Mouse (Mus musculus) macrophage (primary cell): ENCODE data around the gene Gnl3l. TPM values are rescaled to one million over a fixed set of nuclear protein-coding genes. Genes with fewer than 3 reads are reported as not detected.

ENCODE experiments used
- H3K27ac ChIP-seq: fragments of 350-480 bp; formaldehyde crosslinking; 2 replicates; pipeline ENCODE4 v1.9.0; 2021
- H3K36me3 ChIP-seq: fragments of 350-480 bp; formaldehyde crosslinking; 2 replicates; pipeline ENCODE4 v1.9.0; 2021; ENCODE audit errors: inconsistent target
- H3K4me3 ChIP-seq: fragments of 350-480 bp; formaldehyde crosslinking; 2 replicates; pipeline ENCODE4 v1.9.0; 2021; ENCODE audit errors: inconsistent target
- H3K79me2 ChIP-seq: fragments of 350-480 bp; formaldehyde crosslinking; 2 replicates; pipeline ENCODE4 v1.9.0; 2021; ENCODE audit errors: inconsistent target
- WGBS: methylation state at CpG from one replicate; pipeline ENCODE4 v1.1.7; 2026; ENCODE audit warnings: inconsistent platforms; ENCODE audit not compliant: missing documents; 5-methylcytosine and 5-hydroxymethylcytosine counted together
- polyA plus RNA-seq: library from polyadenylated mRNA; stranded (reverse); fragments of 250-400 nt; gene quantifications from 3 replicates; pipeline ENCODE4 v1.2.4, GENCODE M21; 2018; ENCODE audit warnings: inconsistent platforms

Gnl3l gene
- polyA plus RNA-seq, 1 experiment from 2014 or later: 8.6 TPM

- no peak overlapping the region for H3K27ac ChIP-seq
- no peaks in the 10 kb centered on the region for H3K36me3 ChIP-seq
- H3K4me3 ChIP-seq: no peak overlapping the region
- H3K79me2 ChIP-seq: no peaks in the 10 kb centered on the region
- WGBS: 72% methylated on average over 3 of the region's 3 CpGs
Observed at GRCm38 (mm10) chrX:151031400-151031799, 14.3 kb upstream of the Gnl3l start.

- Histone ChIP-seq H3K36me3 (no peaks in the 10 kb centered on the region), H3K4me3 (no peak overlapping the region), H3K79me2 (no peaks in the 10 kb centered on the region; the same call in 1 of the 2 replicates), H3K27ac (no peak overlapping the region)
- WGBS: 84% methylated on average over 3 of the region's 3 CpGs
Observed at GRCm38 (mm10) chrX:151018798-151019197, 1.7 kb upstream of the Gnl3l start.

- H3K79me2 ChIP-seq: no peaks in the 10 kb centered on the region; the same call in 1 of the 2 replicates
- 10% methylated on average over 3 of the region's 3 CpGs for WGBS
- H3K27ac ChIP-seq: no peak overlapping the region
- peak overlapping the region; percentile 45 for H3K4me3 ChIP-seq
- H3K36me3 ChIP-seq: no peaks in the 10 kb centered on the region
Observed at GRCm38 (mm10) chrX:151017897-151018296, 775 bp upstream of the Gnl3l start.

GRCm38 (mm10) chrX:150996775-150997174, 20.3 kb downstream of the Gnl3l start:
- H3K36me3 ChIP-seq: no peaks in the 10 kb centered on the region; the same call in 1 of the 2 replicates
- no peak overlapping the region for H3K4me3 ChIP-seq
- H3K27ac ChIP-seq: no peak overlapping the region
- no peaks in the 10 kb centered on the region for H3K79me2 ChIP-seq
- WGBS: 93% methylated on average over 3 of the region's 3 CpGs

- no peaks in the 10 kb centered on the region for H3K36me3 ChIP-seq
- no peaks in the 10 kb centered on the region for H3K79me2 ChIP-seq
- no peak overlapping the region for H3K4me3 ChIP-seq
- no peak overlapping the region for H3K27ac ChIP-seq
- WGBS: 33% methylated on average over 1 of the region's 1 CpGs
Observed at GRCm38 (mm10) chrX:150981621-150982020, 35.5 kb downstream of the Gnl3l start.

GRCm38 (mm10) chrX:150975424-150975823, 41.7 kb downstream of the Gnl3l start:
- Histone ChIP-seq H3K4me3 (no peak overlapping the region), H3K27ac (no peak overlapping the region), H3K36me3 (no peaks in the 10 kb centered on the region), H3K79me2 (no peaks in the 10 kb centered on the region)
- 97% methylated on average over 4 of the region's 5 CpGs for WGBS

GRCm38 (mm10) chrX:150963027-150963426, 54.1 kb downstream of the Gnl3l start:
- Histone ChIP-seq H3K4me3 (no peak overlapping the region), H3K27ac (no peak overlapping the region), H3K79me2 (no peaks in the 10 kb centered on the region), H3K36me3 (no peaks in the 10 kb centered on the region)
- 51% methylated on average over 2 of the region's 2 CpGs for WGBS

GRCm38 (mm10) chrX:150960702-150961101, 56.4 kb downstream of the Gnl3l start:
- WGBS: 69% methylated on average over 5 of the region's 5 CpGs
- Histone ChIP-seq H3K4me3 (no peak overlapping the region), H3K79me2 (no peaks in the 10 kb centered on the region), H3K36me3 (no peaks in the 10 kb centered on the region), H3K27ac (no peak overlapping the region)

GRCm38 (mm10) chrX:150956522-150957300, 60.4 kb downstream of the Gnl3l start:
- 38% methylated on average over 21 of the region's 25 CpGs for WGBS
- no peak overlapping the region for H3K4me3 ChIP-seq

GRCm38 (mm10) chrX:150956016-150956415, 61.1 kb downstream of the Gnl3l start:
- Histone ChIP-seq H3K4me3 (no peak overlapping the region), H3K79me2 (no peaks in the 10 kb centered on the region), H3K36me3 (no peaks in the 10 kb centered on the region), H3K27ac (no peak overlapping the region)
- 86% methylated on average over 1 of the region's 1 CpGs for WGBS

More at GRCm38 (mm10) chrX:150956522-150957300, 60.4 kb downstream of the Gnl3l start:
- Histone ChIP-seq H3K27ac (no peak overlapping the region), H3K36me3 (no peaks in the 10 kb centered on the region), H3K79me2 (no peaks in the 10 kb centered on the region)

GRCm38 (mm10) chrX:150955441-150955840, 61.7 kb downstream of the Gnl3l start:
- 86% methylated on average over 1 of the region's 2 CpGs for WGBS
- no peaks in the 10 kb centered on the region for H3K79me2 ChIP-seq
- H3K27ac ChIP-seq: no peak overlapping the region
- H3K4me3 ChIP-seq: no peak overlapping the region
- H3K36me3 ChIP-seq: no peaks in the 10 kb centered on the region

- WGBS: 86% methylated on average over 1 of the region's 1 CpGs
- no peaks in the 10 kb centered on the region for H3K36me3 ChIP-seq
- H3K79me2 ChIP-seq: no peaks in the 10 kb centered on the region
- H3K27ac ChIP-seq: no peak overlapping the region
- no peak overlapping the region for H3K4me3 ChIP-seq
Observed at GRCm38 (mm10) chrX:150954721-150955120, 62.4 kb downstream of the Gnl3l start.

Other genes starting within 250 kb of the Gnl3l start
- 8.0 to 14.9 TPM (median 9.9 TPM) in 3 replicates for gene Maged2, start 203.0 kb downstream of the Gnl3l start, polyA plus RNA-seq
- gene Fgd1, start 28.8 kb upstream of the Gnl3l start, polyA plus RNA-seq: 0.07 to 0.23 TPM in 2 of 3 replicates, not detected in the other
- 7.9 to 22.0 TPM (median 17.0 TPM) in 3 replicates for gene Tsr2, start 79.2 kb upstream of the Gnl3l start, polyA plus RNA-seq
- not detected in 3 replicates for gene Wnk3, start 180.8 kb upstream of the Gnl3l start, polyA plus RNA-seq